Mouse (Mus musculus) left cerebral cortex, postnatal 4 days (tissue): ENCODE measurements around the gene Cers2. TPM values are rescaled to one million over a fixed set of nuclear protein-coding genes. Genes with fewer than 3 reads are reported as not detected.

Source experiments
- DNase-seq: peaks from one replicate; pipeline ENCODE4 v3.0.0-alpha.2; 2022
- intact Hi-C: fragments of 180-260 bp; cut with DNase I; formaldehyde crosslinking; loops from one replicate; pipeline ENCODE4 v1.15.1; 2025
- total RNA-seq, 2 experiments: library from RNA; stranded (reverse); gene quantifications; 2 replicates each; pipeline ENCODE4 v1.2.3; 2021

Cers2 gene
- total RNA-seq, result 10 to 100 TPM; 53.4 to 54.4 TPM

DNA sequence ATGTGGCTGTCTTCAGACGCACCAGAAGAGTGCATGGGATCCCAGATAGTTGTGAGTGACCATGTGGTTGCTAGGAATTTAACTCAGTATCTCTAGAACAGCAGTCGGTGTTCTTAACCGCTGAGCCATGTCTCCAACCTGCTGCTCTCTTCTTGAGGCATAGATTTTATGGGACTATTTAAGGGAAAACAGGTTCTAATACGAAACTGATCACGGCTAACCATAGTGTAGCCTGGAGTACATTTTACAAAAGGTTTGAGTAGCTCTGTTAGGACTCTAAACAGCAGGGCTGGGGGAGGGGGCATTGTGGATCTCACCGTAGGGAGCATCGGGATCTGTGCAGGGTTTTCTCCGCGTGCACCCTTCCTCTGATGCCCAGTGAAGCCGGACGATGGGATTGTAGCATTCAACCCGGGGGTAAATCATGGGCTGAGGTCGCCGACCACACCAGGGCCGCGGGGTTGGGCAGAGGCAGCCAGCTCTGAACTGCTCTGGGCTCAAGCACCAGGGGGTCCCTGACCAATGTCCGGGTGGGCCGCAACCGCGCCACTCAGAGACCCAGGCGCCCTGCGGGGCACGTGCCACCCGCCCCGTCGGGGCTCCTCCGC lies at the start of gene Cers2:
Gene Cers2, plus strand, starts transcription at position 306 of the 608 bp plus-strand sequence.
- intact Hi-C loops, result no loop called here
- DNase-seq, result no peak

DNA sequence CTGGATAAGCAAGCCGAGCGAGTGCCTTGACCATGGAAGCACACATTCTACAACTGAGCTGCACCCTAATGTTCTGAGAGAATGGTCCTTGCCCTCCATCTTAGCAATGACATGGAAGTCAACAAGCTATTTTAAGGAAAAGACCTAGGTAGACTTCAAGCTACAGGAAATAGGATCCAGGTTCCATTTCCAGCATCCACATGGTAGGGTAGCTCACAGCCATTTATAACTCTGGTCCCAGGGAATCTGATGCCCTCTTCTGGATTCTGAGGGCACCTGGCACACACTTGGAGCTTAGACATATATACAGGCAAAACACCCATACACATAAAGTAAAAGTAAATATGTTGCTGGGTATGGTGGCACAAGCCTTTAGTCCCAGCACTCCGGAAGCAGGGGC lies 48.5 kb upstream of the Cers2 start:
- no peak for DNase-seq
- intact Hi-C loops, result loop anchor here (10.0 kb wide), 1 partner anchor 121 kb away; the partner anchor contains the start of gene Tnfaip8l2

DNA sequence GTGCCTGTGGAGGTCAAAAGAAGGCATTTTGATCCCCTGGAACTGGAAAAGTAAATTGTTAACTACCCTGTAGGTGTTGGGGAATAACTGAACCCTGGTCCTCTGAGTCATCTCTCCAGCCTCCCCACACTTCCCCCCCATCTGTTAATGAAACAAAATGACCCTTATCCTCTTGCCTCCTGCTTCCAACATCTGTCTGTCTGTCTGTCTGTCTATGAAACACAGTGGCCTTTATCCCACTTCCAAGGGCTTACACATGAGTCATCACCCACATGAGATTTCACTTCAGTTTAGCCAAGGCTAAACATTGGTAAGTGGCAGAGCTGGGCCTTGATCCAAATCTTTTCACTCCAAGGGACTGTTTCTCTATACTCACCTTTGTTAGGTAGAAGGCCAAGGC lies 46.7 kb upstream of the Cers2 start:
- intact Hi-C loops, result loop anchor here (10.0 kb wide), 1 partner anchor 123 kb away; the partner anchor contains the start of gene Tnfaip8l2

DNA sequence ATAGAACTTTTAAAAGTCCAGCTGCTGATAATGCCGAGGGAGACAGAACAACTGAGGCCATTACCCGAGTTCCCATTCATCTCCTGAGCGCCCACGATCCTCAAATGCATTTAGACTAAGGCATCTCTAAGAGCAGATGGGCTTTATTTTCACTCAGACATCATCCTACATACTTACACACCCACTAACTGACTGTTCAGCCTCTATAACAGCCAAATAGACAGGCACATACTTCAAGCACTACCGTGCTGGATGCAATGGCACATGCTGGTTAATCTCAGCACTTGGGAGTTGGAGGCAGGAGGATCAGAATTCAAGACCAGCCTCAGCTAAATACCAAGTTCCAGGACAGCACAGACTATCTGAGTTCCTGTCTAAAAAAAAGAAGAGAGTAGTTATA lies 44.8 kb upstream of the Cers2 start:
- no peak for DNase-seq
- intact Hi-C loops, result loop anchor here (10.0 kb wide), 1 partner anchor 125 kb away; the partner anchor contains the start of gene Tnfaip8l2

More for the DNA sequence above, 46.7 kb upstream of the Cers2 start:
- no peak for DNase-seq

DNA sequence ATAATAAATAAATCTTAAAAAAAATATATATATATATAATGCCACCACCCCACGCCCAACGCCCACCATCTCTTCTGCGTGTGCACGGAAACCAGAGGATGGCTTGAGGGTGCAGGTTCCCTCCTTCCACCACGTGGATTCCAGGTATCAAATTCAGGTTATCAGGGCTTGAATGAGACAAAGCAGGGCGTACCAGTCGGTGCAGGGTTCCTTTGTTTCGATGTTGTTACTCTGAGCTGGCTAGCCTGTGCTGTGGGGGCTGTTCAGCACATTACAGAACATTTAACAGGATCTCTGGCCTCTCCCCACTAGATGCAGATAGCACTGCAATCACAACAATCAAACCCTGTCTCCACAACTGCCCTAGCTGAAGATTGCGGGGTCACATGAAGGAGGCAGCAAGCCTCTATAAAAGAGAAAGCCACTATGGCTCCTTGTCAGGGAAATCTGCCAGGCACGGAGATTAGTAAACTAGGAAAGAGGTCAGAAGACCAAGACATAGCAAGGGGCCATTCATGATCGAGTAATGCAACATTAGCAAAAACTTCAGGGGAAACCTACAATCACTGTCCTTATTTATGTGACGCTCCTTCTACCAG lies 43.7 kb upstream of the Cers2 start:
- intact Hi-C loops, result no loop called here

DNA sequence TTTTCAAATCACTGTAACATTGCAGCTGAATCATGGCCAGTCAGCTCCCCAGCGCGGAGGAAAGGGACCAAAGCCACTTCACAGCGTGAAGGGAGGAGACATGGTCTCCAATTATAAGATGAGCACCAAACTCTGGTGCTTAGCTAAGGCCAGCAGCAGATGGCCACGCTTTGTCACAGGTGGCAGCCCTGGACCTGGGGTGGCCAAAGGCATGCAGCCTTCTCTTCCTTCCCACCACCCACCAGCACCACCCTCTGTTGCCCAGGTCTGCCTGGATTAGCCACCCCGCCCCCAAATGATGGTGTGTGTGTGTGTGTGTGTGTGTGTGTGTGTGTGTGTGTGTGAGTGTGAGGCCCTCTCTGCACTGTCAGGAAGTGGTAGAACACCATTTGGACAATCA lies 41.1 kb upstream of the Cers2 start:
- intact Hi-C loops, result no loop called here
- peak; percentile 52 for DNase-seq

More for the DNA sequence above, 43.7 kb upstream of the Cers2 start:
- no peak for DNase-seq

DNA sequence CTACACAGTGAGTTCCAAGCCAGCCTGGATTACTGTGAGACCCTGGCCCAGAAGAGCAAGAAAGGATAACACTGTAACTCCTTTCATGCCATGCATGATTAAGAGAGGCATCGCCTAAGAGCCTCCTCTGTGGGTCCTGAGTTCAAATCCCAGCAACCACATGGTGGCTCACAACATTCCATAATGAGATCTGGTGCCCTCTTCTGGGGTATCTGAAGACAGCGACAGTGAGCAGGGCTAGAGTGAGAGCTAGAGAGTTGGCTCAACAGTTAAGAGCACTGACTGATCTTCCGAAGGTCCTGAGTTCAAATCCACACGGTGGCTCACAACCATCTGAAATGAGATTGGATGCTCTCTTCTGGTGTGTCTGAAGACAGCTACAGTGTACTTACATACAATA lies 40.1 kb upstream of the Cers2 start:
- DNase-seq, result no peak
- intact Hi-C loops, result no loop called here

DNA sequence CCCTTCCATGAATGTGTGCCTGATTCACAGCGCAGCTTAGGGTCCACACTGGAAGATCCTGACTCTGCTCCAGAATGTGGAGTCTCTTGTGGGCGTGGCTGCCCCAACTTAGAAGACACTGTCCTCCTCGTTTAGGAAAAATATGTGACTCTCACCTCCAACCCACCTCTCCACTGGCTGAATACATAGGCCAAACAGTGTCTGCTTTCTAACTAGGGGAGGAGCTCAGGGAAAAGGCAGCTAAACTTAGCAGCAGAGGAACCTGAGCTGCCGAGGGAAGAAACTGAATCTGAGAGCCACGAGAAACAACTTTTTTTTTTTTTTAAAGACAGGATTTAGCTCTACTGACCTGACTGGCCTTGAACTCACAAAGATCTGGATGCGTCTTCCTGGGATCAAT lies 39.4 kb upstream of the Cers2 start:
- DNase-seq, result no peak
- intact Hi-C loops, result no loop called here

DNA sequence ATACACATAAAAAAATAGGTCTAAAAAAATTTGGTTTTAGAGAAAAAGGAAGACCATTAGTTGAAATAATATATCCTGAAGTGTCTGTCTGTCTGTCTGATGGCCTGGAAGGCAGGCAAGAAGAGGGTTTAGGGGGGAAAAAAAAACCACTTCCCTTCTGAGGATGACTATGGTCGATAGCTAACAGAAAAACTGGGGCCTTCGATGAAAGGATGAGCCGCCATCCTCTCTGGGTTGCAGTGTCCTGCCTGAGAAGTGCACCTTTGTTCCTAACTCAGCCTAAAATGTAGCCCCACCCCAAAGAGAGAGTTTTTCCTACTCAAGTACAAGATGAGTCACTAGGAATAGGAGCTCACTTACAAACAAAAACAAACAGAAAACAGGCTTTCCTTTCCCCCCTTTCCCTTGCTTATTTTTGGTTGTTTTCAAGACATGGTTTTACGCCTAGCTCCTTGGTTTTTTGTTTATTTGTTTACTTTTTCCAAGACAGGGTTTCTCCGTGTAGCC lies 38.1 kb upstream of the Cers2 start:
- DNase-seq, result no peak
- intact Hi-C loops, result no loop called here

DNA sequence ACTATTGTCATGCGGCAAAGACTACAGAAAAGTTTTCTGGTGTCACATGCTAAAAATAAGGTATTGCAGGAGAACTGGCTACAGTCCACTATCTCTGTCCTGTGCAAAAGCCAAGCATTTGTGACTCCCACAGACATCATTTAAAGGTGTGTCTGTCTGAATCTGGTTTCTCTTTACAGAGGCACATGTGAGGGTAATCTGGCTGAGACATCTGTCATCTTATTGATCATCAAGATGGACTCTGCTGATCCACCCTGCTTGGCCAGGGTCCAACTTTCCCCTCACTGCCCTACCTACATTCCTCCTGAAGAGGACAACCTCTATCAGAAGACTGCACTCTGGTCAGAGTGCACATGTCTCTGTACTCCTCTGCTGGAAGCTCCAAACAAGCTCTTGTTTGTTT lies 37.4 kb upstream of the Cers2 start:
- no peak for DNase-seq
- intact Hi-C loops, result no loop called here

DNA sequence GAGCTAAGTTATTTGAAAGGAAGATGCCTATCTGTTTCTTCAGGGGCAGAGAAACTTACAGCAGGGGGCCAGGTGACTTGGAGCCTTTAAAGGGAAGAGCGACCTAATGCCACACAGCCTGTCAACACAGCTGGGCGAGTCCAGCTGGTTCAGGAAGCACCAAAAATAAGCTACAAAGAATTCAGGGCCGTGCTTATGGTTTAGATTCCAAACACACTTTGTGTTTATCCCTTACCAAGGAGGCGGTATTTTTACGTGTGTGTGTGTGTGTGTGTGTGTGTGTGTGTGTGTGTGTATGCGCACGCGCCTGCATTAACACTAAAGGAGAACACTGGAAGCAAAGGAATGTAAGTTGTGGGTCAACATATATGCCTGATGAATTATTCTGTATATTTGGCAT lies 33.8 kb upstream of the Cers2 start:
- intact Hi-C loops, result loop anchor here (5.0 kb wide), 1 partner anchor 53 kb away; the partner anchor contains the start of gene Cdc42se1
- DNase-seq, result no peak

DNA sequence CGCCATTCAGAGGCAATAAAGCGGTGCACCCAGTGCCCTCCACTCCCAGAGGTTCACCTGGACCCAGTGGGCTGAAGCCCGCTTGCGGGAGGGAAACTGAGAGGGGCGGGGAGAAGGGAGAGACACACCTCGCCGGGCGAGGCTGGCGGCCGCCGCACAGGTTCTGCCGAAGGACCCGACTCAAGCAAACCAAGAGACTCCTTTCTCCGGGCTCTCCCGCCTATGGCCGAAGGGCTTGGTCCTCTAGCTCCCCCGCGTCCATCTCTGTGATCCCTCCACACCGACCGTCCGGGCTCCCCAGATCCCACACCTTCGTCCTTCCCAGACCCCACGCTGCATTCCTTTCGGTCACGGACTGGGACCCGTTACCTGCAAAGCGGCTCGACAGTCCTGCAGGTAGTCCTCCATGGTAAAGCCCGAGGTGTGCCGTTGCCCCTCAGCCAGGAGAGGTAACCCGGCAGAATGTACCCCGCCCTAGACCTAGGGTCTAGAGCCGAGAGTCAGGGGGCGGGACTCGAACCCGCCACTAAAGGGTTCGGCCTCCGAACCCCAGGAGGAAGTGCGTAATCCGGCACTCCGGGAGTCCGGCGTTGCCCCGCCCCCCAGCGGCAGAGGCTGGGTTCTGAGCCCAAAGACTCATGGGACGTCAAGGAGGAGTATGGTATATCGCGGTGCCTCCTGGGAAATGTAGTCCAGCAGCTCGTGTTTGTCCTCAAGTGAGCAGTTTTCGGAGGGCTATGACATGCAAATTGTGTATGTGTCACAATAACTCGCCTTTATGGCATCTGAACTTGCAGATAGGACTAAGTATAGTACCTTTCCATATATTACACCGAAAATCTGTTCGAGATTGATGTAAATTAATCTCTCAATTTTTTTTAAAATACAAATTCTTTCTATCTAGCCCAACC lies 33.1 kb upstream of the Cers2 start, which contains the start of the genes Mindy1 and Prune1:
Gene Mindy1, plus strand, starts transcription at position 130 of the 911 bp plus-strand sequence.
Gene Prune1, minus strand, starts transcription at position 861 of the 911 bp plus-strand sequence.
- intact Hi-C loops, result loop anchor here (5.0 kb wide), 1 partner anchor 54 kb away; the partner anchor contains the start of gene Cdc42se1
- peak; percentile 99 for DNase-seq

DNA sequence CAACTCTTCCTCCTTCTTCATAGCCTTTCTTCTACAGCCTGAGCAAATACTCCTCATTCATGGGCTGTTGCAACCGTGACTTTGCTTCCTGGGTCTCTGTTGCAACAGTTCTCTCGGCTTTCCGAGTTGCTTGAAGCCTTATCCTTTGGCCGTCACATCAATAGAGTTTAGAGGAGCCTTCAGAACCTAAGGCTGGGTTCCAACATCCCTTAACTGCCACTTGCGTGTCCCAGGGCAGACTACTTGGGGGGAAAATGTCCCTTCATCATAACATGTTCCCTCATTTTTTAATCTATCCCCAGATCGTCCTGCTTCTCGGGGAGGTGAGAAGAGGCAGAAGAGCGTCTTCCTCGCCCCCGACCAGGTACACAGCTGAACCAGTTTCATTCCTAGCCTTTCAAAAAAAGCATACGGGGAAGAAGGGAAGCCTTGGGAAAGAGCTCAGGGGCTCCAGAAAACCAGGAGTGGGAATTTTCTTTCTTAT lies 32.2 kb upstream of the Cers2 start:
- DNase-seq, result no peak
- intact Hi-C loops, result loop anchor here (5.0 kb wide), 1 partner anchor 55 kb away; the partner anchor contains the start of gene Cdc42se1

DNA sequence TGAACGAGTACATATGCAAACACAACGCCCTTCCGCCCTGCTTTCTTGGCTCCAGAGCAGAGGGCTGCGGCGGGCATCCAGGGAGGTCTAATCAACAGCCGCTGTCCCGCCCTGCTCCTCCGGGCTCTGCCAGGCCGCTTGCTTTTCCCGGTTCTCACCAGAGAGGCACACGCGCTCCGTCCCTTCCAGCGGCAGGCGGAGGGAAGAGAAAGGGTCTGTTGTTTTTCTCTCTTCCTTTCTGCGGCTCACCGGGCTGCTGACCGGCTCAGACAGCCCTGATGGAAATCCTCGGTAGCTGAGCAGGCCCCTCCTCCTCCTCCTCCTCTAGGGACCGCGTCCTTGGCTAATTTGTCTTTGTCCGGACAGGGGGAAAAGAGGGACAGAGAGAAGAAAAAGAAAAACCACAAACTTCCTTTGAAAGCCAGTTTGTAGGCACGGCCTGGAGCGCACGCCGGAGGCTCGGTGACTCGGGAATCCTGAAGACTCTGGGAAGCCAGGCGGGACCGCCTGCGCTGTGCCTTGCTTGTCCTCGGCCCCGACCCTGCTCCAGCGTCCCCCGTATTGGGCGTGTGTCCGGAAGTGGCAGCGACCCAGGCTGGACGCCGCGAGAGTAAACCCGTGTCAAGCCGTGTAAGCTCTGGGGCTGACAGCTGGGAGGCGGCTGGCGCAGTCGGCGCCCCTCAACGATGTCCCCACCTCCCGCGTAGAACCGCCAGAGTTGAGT lies 31.6 kb upstream of the Cers2 start:
- intact Hi-C loops, result loop anchor here (5.0 kb wide), 1 partner anchor 56 kb away; the partner anchor contains the start of gene Cdc42se1
- peak; percentile 88 for DNase-seq

DNA sequence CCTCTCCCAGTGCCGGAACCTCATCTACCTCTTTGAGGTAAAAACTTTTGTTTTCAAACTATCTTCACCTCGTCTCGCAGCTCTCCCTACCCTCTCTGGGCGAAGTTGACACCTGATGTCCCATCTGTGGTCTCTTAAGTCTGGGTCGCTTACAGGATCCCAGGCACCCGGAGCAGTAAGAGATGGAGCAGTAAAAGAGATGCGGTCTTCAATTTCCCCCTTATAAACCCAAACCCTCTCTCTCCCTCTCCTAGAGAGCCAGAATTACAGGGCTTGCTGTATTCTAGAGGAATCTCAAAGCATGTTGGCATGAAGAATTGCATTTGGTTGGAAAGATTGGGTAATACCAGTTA lies 31.0 kb upstream of the Cers2 start:
- no peak for DNase-seq
- intact Hi-C loops, result loop anchor here (5.0 kb wide), 1 partner anchor 56 kb away; the partner anchor contains the start of gene Cdc42se1

DNA sequence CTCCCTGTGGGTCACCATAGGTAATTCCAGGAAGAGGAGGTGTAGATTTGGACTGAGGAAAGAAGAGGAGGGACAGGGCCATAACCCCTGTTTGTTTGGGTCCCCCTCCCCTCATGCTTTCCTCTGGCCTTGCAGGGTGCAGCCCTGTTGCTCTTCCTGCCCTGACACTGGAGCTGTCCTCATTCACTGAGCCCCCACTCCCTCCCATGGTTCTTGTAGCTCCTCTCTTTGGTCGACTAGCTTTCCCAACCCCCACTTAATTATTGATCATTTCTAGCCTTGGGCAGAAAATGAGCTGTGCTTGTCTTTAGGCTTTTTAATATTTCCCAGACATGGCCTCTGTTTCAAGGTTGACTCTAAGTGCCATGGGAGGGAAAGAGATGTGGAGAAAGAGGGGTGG lies 30.5 kb upstream of the Cers2 start:
- intact Hi-C loops, result loop anchor here (5.0 kb wide), 1 partner anchor 57 kb away; the partner anchor contains the start of gene Cdc42se1
- DNase-seq, result no peak

DNA sequence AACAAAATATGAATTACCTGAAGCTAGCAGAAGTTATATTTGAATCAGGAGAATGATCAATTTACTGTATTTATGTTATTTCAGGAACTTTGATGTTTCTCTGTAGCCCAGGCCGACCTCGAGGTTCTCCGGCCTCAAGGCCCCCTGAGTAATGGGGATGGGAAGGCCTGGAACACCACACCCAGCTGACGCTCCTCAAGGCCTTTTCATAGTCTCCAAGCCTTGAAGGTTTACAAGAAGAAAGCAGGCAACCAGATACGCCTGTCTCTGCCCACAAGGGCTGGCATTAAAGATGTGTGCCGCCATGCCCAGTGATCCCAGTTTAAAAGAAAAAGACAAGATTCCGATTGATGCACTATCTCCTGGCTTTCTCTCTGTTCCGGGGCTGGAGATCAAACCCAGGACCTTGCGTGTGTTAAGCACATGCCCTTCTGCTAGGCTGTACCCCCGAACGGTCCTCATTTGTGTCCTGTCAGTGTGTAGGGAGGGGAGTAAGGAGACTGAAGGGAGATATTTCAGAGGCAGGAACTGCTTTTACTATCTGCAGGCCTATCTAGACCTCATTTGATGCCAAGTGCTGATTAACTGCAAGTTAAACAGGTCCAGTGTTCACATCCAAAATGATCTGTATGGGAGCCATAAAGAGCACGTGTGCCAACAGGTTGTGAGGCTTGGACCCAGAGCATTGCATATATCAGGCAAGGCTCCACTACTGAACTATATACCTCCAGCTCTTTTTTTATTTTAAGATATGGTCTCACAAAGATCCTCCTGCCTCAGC lies 29.9 kb upstream of the Cers2 start:
- DNase-seq, result no peak
- intact Hi-C loops, result loop anchor here (5.0 kb wide), 1 partner anchor 57 kb away; the partner anchor contains the start of gene Cdc42se1

DNA sequence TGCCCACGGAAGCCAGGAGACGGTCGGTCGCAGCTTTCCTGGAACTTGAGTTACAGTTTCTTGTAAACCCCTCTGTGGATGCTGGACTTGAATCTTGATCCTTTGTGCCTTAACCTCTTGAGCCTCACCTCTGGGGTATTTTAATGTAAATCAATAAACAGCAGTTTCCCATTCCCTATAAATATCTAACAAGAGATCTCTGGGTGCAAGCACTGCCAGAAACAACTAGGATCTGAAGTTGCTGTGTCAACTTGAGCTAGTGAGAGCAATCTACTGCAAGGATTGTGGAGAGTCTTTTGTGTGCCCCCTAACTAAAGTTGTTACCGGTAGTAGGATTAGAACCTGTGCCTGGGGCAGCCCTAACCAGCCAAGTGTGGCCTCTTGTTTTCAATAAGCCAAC lies 29.2 kb upstream of the Cers2 start:
- no peak for DNase-seq
- intact Hi-C loops, result no loop called here

DNA sequence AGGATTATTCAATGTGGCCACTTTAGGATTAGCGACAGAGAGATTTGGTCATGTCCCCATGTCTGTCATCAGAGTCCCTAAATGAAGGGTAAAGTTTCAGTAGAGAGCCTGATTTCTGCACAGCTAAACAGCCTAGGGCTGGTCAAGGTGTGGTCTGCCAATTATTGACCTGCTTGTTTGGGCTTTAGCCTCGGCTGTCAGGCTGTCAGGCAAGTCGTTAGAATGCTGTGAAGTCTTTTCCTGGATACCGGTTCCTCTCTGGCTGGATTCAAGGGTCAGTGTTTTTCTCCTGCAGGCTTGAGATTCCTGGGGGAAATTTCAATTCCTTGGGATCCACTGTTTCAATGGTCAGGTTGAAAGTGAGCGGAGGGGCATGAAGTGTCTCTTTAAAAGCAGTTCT lies 28.6 kb upstream of the Cers2 start:
- no peak for DNase-seq
- intact Hi-C loops, result no loop called here
